Mouse (Mus musculus): ENCODE data around the gene Siah1a. TPM values are rescaled to one million over a fixed set of nuclear protein-coding genes. Genes with fewer than 3 reads are reported as not detected.
A peak's percentile ranks its signal among the peaks of the same experiment; 100 is the strongest.

Siah1a gene
- polyA plus RNA-seq, 1 experiment from 2014 or later = 16.1 TPM

GRCm38 (mm10) chr8:86720756-86721459, 24.8 kb downstream of the Siah1a start:
- no peak for DNase-seq
- Histone ChIP-seq H3K9me3 (replicated peaks) (no peaks in the 10 kb centered on the region), H3K9ac (no peak overlapping the region), H3K36me3 (peaks cover 34% of the 10 kb centered on the region), H3K4me3 (replicated peaks) (no peak overlapping the region), H3K4me2 (no peak overlapping the region), H3K4me1 (replicated peaks) (0 out of 2 replicates have a peak, but pooled peaks cover 3% of the 10 kb centered on the region), H3K27ac (no peak overlapping the region), H3K27me3 (no peaks in the 10 kb centered on the region)
- 83% methylated on average over 6 of the region's 6 CpGs for WGBS (ENCODE audit: insufficient replicate concordance)
- no peak for ATAC-seq (ENCODE audit: low read depth)

DNA sequence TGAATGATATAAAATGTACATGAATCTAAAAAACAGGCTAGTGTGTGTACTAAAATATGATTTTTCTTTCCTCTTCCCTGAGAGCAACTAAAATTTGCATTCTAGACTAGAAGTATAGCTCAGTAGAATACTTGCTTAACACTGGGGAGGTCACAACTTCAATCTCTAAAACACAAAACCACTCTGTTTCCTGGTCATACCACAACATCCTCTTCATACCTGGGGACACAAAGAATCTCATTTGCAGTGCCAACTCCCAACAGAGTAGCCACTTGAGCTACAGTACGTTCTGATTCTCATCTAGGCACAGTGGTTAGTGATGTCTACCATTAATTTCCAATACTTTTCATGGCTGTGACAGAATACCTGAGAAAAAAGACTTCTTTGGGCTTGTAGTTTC, 26.4 kb downstream of the Siah1a start:
- Histone ChIP-seq H3K27ac (no peak overlapping the region), H3K4me2 (no peak overlapping the region), H3K36me3 (peaks cover 36% of the 10 kb centered on the region), H3K4me3 (replicated peaks) (no peak overlapping the region), H3K9me3 (replicated peaks) (no peaks in the 10 kb centered on the region), H3K9ac (no peak overlapping the region), H3K27me3 (no peaks in the 10 kb centered on the region), H3K4me1 (replicated peaks) (peaks cover 3% of the 10 kb centered on the region; the same call in 1 of the 2 replicates)
- WGBS (ENCODE audit: insufficient replicate concordance) = 46% methylated on average over 1 of the region's 1 CpGs
- DNase-seq (no peak), ATAC-seq (ENCODE audit: low read depth) (no peak)

- Histone ChIP-seq H3K4me2 (no peak overlapping the region), H3K27me3 (no peaks in the 10 kb centered on the region), H3K9me3 (replicated peaks) (no peaks in the 10 kb centered on the region), H3K4me3 (replicated peaks) (no peak overlapping the region), H3K4me1 (replicated peaks) (peaks cover 4% of the 10 kb centered on the region), H3K36me3 (peaks cover 39% of the 10 kb centered on the region), H3K9ac (no peak overlapping the region), H3K27ac (no peak overlapping the region)
- whole genome bisulfite sequencing (ENCODE audit: insufficient replicate concordance) = 76% methylated on average over 2 of the region's 2 CpGs
- no peak for DNase-seq
- ATAC-seq (ENCODE audit: low read depth) = no peak
Observed at GRCm38 (mm10) chr8:86718332-86718994, 27.3 kb downstream of the Siah1a start.

DNA sequence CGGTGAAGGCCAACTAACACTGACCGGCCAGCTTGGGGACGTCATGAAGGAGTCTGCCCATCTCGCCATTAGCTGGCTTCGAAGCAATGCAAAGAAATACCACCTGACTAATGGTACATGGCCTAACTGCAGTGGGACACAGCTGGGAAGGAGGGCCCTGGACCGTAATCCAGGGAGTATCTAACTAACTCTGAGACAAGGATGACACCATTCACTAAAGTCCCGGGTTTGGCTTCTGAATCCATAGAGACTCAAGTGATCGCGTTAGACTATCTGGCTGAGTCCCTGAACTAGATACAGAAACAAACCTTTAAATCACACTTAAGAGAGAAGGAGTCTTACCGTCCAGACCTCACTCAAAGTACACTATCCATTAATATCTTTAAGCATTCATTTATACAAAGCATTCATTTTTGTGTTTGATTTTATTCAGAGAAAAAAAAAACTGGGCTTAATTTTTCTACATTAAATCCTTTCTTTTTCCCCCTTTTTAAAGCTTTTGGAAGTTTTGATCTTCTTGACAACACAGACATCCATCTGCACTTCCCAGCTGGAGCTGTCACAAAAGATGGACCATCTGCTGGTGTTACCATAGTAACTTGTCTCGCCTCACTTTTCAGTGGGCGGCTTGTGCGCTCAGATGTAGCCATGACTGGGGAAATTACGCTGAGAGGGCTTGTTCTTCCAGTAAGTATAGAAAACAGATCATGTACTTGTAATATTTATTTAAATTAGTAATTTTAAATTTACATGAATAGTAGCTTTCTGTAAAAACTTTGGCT, 32.1 kb downstream of the Siah1a start:
- ATAC-seq (ENCODE audit: low read depth) = no peak
- 84% methylated on average over 14 of the region's 14 CpGs for WGBS (ENCODE audit: insufficient replicate concordance)

GRCm38 (mm10) chr8:86712594-86712993, 33.1 kb downstream of the Siah1a start:
- DNase-seq (no peak), ATAC-seq (ENCODE audit: low read depth) (peak; percentile 80)
- H3K9me3 ChIP-seq (replicated peaks) = no peaks in the 10 kb centered on the region
- no peak overlapping the region for H3K4me3 ChIP-seq (replicated peaks)
- H3K4me2 ChIP-seq = no peak overlapping the region
- H3K36me3 ChIP-seq = peaks cover 35% of the 10 kb centered on the region
- peaks cover 37% of the 10 kb centered on the region for H3K4me1 ChIP-seq (replicated peaks)
- no peak overlapping the region for H3K9ac ChIP-seq
- no peaks in the 10 kb centered on the region for H3K27me3 ChIP-seq
- peak overlapping the region; percentile 57 for H3K27ac ChIP-seq
- WGBS (ENCODE audit: insufficient replicate concordance) = 55% methylated on average over 3 of the region's 3 CpGs

More for the DNA sequence above, 32.1 kb downstream of the Siah1a start:
- Histone ChIP-seq H3K9me3 (replicated peaks) (no peaks in the 10 kb centered on the region), H3K27me3 (no peaks in the 10 kb centered on the region), H3K27ac (0 out of 2 replicates have a peak overlapping the region, but pooled peaks have one; percentile 57), H3K4me2 (no peak overlapping the region), H3K9ac (no peak overlapping the region), H3K4me1 (replicated peaks) (peaks cover 27% of the 10 kb centered on the region), H3K36me3 (peaks cover 45% of the 10 kb centered on the region), H3K4me3 (replicated peaks) (no peak overlapping the region)
- no peak for DNase-seq

GRCm38 (mm10) chr8:86707873-86708272, 37.9 kb downstream of the Siah1a start:
- H3K27me3 ChIP-seq = no peaks in the 10 kb centered on the region
- peak; percentile 86 for ATAC-seq (ENCODE audit: low read depth)
- DNase-seq = peak; percentile 63
- 14% methylated on average over 4 of the region's 4 CpGs for WGBS (ENCODE audit: insufficient replicate concordance)
- peaks cover 60% of the 10 kb centered on the region for H3K4me1 ChIP-seq (replicated peaks)
- H3K4me3 ChIP-seq (replicated peaks) = no peak overlapping the region
- H3K9me3 ChIP-seq (replicated peaks) = no peaks in the 10 kb centered on the region
- H3K36me3 ChIP-seq = 0 out of 2 replicates have a peak, but pooled peaks cover 13% of the 10 kb centered on the region
- H3K27ac ChIP-seq = peak overlapping the region; percentile 75
- peak overlapping the region; percentile 36; the same call in 1 of the 2 replicates for H3K9ac ChIP-seq
- peak overlapping the region; percentile 45 for H3K4me2 ChIP-seq

DNA sequence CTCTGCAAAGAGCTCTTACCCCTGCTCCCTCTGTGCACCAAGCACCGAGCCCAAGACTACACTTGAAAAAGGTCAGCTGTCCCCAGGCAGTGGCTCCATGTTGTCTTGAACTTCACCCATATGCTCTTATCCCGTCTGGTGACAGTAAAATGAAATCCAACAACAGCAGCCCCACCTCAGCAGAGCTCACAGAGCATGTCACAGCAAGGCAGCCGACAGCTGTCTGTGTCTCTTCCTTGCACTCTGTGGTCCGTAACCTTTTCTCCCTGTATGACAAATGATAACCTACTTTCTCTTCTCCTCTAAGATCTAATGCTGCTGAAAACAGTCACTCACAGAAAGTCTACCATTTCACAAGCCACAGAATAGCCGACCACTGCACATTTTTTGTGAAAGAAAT, 39.0 kb downstream of the Siah1a start:
- H3K36me3 ChIP-seq = 0 out of 2 replicates have a peak, but pooled peaks cover 13% of the 10 kb centered on the region
- H3K9me3 ChIP-seq (replicated peaks) = no peaks in the 10 kb centered on the region
- peaks cover 56% of the 10 kb centered on the region for H3K4me1 ChIP-seq (replicated peaks)
- no peak for DNase-seq
- no peak overlapping the region for H3K9ac ChIP-seq
- WGBS (ENCODE audit: insufficient replicate concordance) = 41% methylated on average over 5 of the region's 5 CpGs
- ATAC-seq (ENCODE audit: low read depth) = no peak
- H3K27me3 ChIP-seq = no peaks in the 10 kb centered on the region
- H3K4me2 ChIP-seq = no peak overlapping the region
- H3K4me3 ChIP-seq (replicated peaks) = no peak overlapping the region
- peak overlapping the region; percentile 75; the same call in 1 of the 2 replicates for H3K27ac ChIP-seq

DNA sequence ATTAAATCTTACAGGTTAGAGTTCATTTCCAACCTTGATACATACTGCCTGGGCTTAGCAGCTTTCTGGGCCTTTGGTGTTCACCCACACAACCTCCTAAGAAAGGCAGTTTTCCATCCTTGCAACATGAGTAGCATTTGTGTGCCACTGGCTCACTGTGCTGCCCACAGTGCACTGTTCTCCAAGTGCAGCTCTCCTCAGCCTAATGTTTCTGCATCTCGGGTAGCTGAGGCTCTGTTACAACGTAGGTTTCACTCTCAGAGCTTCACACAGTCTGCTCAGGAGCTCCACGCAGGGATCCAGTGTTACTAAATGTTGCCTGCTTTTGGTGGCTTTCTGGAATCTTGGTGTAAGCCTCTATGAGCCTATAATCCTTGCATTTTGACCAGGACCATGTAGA, 40.4 kb downstream of the Siah1a start:
- WGBS (ENCODE audit: insufficient replicate concordance) = 77% methylated on average over 3 of the region's 3 CpGs

DNA sequence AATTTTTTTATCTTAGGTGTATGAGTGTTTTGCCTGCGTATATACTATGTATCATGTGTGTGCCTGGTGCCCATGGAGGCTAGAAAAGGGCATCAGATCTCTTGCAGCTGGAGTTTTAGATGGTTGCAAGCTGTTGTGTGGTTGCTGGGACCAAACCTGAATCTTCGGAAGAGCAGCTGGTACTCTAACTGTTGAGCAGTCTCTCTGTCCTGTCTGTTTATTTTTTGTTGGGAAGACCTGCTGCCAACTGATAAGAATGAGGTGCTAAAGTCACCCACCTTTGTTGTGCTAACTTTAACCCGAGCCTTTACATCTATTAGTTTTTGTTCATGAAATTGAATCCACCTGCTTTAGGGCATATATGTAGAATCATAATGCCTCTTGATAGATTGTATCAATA, 43.3 kb downstream of the Siah1a start:
- no peak overlapping the region for H3K9ac ChIP-seq
- ATAC-seq (ENCODE audit: low read depth) (peak; percentile 85), DNase-seq (no peak)
- peaks cover 35% of the 10 kb centered on the region for H3K4me1 ChIP-seq (replicated peaks)
- no peak overlapping the region for H3K4me2 ChIP-seq
- H3K9me3 ChIP-seq (replicated peaks) = no peaks in the 10 kb centered on the region
- no peaks in the 10 kb centered on the region for H3K27me3 ChIP-seq
- no peaks in the 10 kb centered on the region for H3K36me3 ChIP-seq
- WGBS (ENCODE audit: insufficient replicate concordance) = 28% methylated on average over 3 of the region's 3 CpGs
- no peak overlapping the region for H3K4me3 ChIP-seq (replicated peaks)
- H3K27ac ChIP-seq = no peak overlapping the region

More for the DNA sequence above, 40.4 kb downstream of the Siah1a start:
- H3K9me3 ChIP-seq (replicated peaks) = no peaks in the 10 kb centered on the region
- no peak overlapping the region for H3K4me3 ChIP-seq (replicated peaks)
- no peak overlapping the region for H3K4me2 ChIP-seq
- H3K27ac ChIP-seq = no peak overlapping the region
- no peaks in the 10 kb centered on the region for H3K27me3 ChIP-seq
- DNase-seq (no peak), ATAC-seq (ENCODE audit: low read depth) (no peak)
- H3K4me1 ChIP-seq (replicated peaks) = peaks cover 55% of the 10 kb centered on the region
- H3K9ac ChIP-seq = no peak overlapping the region
- H3K36me3 ChIP-seq = 0 out of 2 replicates have a peak, but pooled peaks cover 10% of the 10 kb centered on the region

- ATAC-seq (ENCODE audit: low read depth) = no peak
- Histone ChIP-seq H3K27ac (no peak overlapping the region), H3K4me1 (replicated peaks) (peaks cover 29% of the 10 kb centered on the region), H3K9me3 (replicated peaks) (no peaks in the 10 kb centered on the region), H3K4me2 (no peak overlapping the region), H3K4me3 (replicated peaks) (no peak overlapping the region), H3K36me3 (peaks cover 10% of the 10 kb centered on the region; the same call in 1 of the 2 replicates), H3K9ac (no peak overlapping the region), H3K27me3 (no peaks in the 10 kb centered on the region)
- no peak for DNase-seq
- WGBS (ENCODE audit: insufficient replicate concordance) = 75% methylated on average over 12 of the region's 12 CpGs
Observed at GRCm38 (mm10) chr8:86699471-86699870, 46.3 kb downstream of the Siah1a start.

DNA sequence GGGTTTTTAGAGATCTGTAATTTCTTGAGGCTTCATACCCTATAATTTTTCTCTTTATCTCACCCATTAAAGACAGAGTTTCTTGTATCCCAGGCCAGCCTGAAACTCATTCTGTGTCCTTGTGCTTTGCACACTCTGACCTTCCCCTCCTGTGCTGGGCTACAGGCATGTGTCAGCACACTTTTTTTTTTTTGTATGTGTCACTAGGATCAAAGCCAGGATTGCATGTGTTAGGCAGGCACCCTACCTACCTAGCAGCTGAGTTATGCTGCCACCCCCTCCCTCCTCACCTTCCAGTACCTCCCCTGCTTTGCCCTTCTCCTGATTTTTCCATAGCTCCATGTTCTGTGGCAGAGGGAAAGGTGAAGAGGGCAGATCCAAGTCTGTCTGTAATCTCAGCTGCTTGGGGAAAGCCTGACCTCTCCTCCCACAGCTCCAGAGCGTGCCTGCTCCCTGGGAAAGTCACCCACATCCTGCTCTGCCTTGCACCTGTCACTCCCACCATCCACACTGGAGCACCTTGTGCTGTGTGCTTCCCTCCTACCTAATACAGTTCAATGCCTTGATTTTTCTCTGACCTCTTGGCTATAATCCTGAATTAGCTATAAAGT, 46.8 kb downstream of the Siah1a start:
- Histone ChIP-seq H3K4me3 (replicated peaks) (no peak overlapping the region), H3K27me3 (no peaks in the 10 kb centered on the region), H3K9me3 (replicated peaks) (no peaks in the 10 kb centered on the region), H3K4me1 (replicated peaks) (peaks cover 32% of the 10 kb centered on the region), H3K9ac (no peak overlapping the region), H3K4me2 (no peak overlapping the region), H3K36me3 (peaks cover 10% of the 10 kb centered on the region; the same call in 1 of the 2 replicates), H3K27ac (no peak overlapping the region)
- 63% methylated on average over 1 of the region's 1 CpGs for WGBS (ENCODE audit: insufficient replicate concordance)
- no peak for ATAC-seq (ENCODE audit: low read depth)
- DNase-seq = no peak
